Mouse (Mus musculus) myocyte (in vitro differentiated cells): ENCODE measurements at regions not wholly inside any gene's neighbourhood (a gene's known extent, or its start where the extent isn't known, plus 50 kb on each side); places are given as distances from the start of the nearest gene placed in this dataset.

Experiments
- E2F4 ChIP-seq: IDR thresholded peaks from one replicate; pipeline ENCODE4 v1.6.1; 2011; ENCODE audit warnings: mild to moderate bottlenecking, control low read depth, moderate library complexity; ENCODE audit not compliant: insufficient read depth
- MYOG ChIP-seq, 3 experiments: IDR thresholded peaks; one replicate each; pipeline ENCODE4 v1.6.1; 2011; ENCODE audit warnings: control low read depth in 2 of 3, low read depth in 2 of 3, mild to moderate bottlenecking in 2 of 3; ENCODE audit not compliant: insufficient read length in 2 of 3, control insufficient read depth in 1 of 3, insufficient read depth in 1 of 3
- POLR2A ChIP-seq: IDR thresholded peaks from one replicate; pipeline ENCODE4 v1.6.1; 2011; ENCODE audit warnings: low read depth, mild to moderate bottlenecking, control low read depth, moderate library complexity; ENCODE audit not compliant: insufficient read length

DNA sequence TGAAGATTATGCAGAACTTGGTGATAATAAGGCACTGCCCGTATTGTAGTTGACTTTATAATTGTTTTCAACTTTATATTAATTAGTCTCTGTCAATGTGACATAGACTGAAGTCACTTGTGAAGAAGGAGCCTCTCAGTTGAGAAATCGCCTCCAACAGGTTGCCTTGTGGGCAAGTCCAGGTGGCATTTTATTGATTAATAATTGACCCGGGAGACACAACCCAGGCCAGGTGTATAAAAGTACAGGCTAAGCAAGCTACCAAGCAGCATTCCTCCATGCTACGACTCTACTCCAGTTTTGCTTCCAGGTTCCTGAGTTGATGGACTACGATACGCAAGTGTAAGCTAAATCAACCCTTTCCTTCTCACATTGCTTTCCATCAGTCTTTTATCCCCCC is 268.2 kb upstream of the Klf3 start:
- TF ChIP-seq POLR2A (no peak), E2F4 (no peak), MYOG (IDR thresholded peaks at IDR 0.05; ENCODE audit: control insufficient read depth in 1 of 3, insufficient read depth in 1 of 3, insufficient read length in 2 of 3, low read depth in 2 of 3) (no peak)
